Mouse (Mus musculus): ENCODE results near the gene Mob4.

The Mob4 gene

DNA sequence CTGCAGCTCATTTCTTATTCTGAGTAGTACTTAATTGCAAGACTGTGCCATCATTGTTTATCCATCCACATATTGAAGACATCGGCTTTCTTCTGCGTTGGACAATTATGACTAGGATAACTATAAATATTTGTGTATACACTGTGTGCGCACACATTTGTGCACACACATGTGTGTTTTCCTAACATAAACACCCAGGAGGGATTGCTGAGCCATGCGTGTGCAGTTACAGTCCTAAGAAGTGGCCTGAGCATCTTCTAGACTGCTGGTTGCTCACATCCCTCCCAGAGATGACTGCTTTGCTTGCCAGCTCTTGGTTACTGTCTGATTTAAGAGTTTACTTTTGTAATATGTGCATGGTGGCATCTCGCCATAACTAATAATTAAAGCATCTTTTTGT, 51.4 kb downstream of the Mob4 start:
- DNase-seq (ENCODE audit: low spot score in 2 of 2), result no peak

GRCm38 (mm10) chr1:55185718-55186117, 54.7 kb downstream of the Mob4 start:
- no peak for DNase-seq (ENCODE audit: low spot score in 2 of 2)

- DNase-seq (ENCODE audit: low spot score in 2 of 2), result no peak
Observed at GRCm38 (mm10) chr1:55186592-55187210, 55.7 kb downstream of the Mob4 start.

DNA sequence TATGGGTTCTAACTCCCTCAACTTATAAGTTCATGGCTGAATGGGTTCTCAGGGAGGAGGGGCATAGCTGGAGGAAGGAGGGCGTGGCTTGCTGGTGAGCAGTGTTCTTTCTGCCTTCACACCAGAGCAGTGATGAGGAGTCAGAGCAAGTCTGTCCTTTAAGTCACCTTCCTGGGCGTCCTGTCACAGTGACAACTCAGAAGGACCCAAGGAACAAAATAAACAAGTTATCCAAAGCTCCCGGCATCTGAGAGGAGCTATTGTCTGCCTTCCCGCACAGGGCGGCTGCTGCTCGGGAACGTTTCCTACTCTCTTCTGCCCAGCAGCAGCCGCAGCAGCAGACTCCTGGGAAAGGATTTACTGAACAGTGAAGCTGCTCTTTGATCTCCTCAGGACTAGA, 61.0 kb downstream of the Mob4 start:
- DNase-seq (ENCODE audit: low spot score in 2 of 2), result no peak

DNA sequence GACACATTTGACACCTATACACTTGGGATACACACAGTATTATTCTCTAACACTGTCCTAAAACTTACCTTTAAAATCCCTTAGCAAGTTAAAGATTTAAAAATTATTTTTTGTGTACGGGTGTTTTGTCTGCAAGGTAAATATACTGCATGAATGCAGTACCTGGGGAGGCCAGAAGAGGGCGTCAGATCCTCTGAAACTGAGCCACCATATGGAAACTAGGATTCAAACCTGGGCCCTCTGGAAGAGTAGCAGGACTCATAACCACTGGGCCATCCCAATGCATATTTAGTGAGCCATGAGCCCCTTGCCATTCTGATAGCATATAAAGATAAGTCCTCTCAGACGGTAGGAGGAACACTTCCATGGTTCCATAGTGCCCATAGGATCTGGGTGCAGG, 61.8 kb downstream of the Mob4 start:
- DNase-seq (ENCODE audit: low spot score in 2 of 2), result no peak

DNA sequence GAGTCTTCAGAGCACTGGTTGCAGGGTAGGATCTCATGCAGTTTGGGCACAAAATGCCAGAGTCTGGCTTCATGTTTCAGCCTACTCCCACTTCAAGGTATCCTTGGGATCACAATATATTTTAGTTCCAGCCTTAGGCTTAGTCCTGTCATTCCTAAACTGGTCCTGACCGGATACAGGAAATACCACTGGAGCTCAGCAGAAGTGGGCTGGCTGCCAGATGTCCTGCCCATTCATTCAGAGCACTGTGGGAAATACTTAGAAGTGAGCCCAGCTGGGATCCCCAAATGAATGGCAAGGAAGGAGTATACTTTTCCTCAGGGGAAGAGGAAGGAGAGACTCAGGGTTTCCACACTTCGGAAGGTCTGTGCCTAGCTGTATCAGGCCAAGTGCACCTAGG, 62.3 kb downstream of the Mob4 start:
- DNase-seq (ENCODE audit: low spot score in 2 of 2), result no peak

GRCm38 (mm10) chr1:55194064-55194915, 63.3 kb downstream of the Mob4 start:
- DNase-seq (ENCODE audit: low spot score in 2 of 2), result no peak

DNA sequence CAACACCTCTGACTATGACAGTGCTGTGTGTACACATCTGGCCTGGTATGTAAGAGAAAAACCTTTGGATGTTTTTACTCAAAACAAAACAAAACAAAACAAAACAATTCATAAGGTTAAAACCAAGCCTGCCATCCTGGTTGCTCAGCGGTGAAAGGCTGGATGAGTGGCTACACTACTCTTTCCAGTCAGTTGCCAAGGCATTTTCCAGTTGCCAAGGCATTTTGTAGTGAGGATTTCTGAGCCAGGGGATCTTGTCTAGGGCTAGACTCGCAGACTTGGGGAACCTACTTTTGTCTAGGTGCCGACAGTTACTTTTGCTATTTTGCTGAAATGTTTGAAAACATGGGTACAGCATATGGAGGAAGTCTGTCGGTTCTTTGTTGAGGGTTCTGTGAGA, 64.0 kb downstream of the Mob4 start:
- DNase-seq (ENCODE audit: low spot score in 2 of 2), result no peak

DNA sequence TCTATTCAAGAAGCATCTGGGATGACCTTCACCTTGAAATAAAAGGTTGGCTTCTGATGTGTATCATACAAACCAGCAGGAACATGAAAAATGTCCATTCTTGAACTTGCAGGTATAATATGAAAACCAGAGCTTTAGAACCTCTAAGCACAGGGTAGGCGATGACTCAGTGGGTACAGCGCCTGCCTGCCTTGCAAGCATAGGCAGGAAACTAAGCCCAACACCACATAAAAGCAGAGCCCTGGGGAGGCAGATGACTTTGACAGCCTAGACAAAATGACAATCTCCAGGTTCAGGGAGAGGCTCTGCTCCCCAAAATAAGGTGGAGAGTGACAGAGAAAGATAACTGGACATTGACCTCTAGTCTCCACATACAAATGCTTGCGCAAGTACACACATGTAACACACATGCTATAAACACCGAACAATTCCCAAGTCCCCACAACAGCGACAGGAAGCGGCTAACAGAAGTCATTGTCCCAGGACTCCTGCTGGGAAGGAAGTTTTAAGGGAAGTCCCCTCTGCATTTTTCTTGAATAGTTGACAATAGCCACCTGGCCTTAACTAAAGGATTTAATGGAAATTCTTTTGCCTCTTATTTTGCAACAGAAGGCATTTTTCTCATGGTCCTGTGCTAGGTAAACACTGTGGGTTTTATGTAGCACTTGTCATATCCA, 65.4 kb downstream of the Mob4 start:
- no peak for DNase-seq (ENCODE audit: low spot score in 2 of 2)

GRCm38 (mm10) chr1:55198719-55199118, 67.7 kb downstream of the Mob4 start:
- DNase-seq (ENCODE audit: low spot score in 2 of 2), result no peak

GRCm38 (mm10) chr1:55201850-55202752, 71.1 kb downstream of the Mob4 start:
- no peak for DNase-seq (ENCODE audit: low spot score in 2 of 2)

Measured in urinary bladder, adult 18-20 months (tissue).